Mouse (Mus musculus): ENCODE results near the gene Hyal1. TPM values are rescaled to one million over a fixed set of nuclear protein-coding genes. Genes with fewer than 3 reads are reported as not detected.

The Hyal1 gene
- polyA plus RNA-seq, 1 experiment from 2014 or later: 5.5 TPM

DNA sequence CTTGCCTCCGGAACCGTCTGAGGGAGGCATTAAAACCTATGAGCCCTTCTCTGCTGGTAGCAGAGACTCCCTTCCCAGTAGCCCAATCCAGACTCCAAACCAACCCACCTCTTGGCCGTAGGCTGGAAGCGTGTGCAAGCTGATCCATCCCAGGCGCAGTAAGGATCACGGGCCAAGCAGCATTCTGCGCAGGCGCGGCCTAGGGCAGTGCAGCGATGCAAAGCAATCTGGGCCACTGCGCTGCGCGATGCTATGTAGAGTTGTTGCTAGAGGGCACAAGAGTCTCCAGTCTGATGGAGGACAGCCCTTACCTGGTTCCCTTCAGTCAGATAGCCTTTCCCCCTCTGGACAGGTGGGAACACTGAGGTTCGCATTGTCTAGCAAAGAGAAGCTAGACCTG is 23.1 kb downstream of the Hyal1 start:
- Histone ChIP-seq H3K36me3 (peaks cover 4% of the 10 kb centered on the region; the same call in 1 of the 2 replicates), H3K27ac (ENCODE audit: poor library complexity, severe bottlenecking) (no peak overlapping the region), H3K27me3 (replicated peaks) (peaks cover 40% of the 10 kb centered on the region), H3K9ac (no peak overlapping the region), H3K9me3 (replicated peaks) (no peaks in the 10 kb centered on the region), H3K4me1 (replicated peaks) (peaks cover 40% of the 10 kb centered on the region), H3K4me2 (no peak overlapping the region), H3K4me3 (no peak overlapping the region)
- 52% methylated on average over 14 of the region's 14 CpGs for WGBS
- no peak for ATAC-seq (ENCODE audit: insufficient number of reproducible peaks, low FRiP score)

DNA sequence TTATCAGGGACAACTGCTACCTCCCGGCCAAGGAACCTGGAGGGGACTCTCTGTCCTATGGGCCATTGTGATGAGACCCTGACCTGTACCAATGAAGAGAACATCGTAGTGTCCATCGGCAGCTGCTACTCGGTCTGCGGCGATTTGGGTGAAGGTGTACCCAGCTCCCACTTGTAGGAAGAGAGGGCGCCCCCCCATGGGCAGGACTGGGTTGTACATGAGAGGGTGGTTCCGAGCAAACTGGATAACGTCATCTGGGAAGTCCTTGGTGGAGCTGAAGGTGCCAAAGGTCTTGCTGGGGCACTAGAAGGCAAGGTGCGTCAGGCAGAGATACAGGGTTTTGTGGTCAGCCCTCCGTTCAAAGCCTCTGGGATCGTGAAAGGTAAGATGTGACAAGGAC is 24.0 kb downstream of the Hyal1 start:
- WGBS: 78% methylated on average over 12 of the region's 12 CpGs
- H3K27me3 ChIP-seq (replicated peaks): peaks cover 45% of the 10 kb centered on the region

GRCm38 (mm10) chr9:107601275-107601674 is 24.5 kb downstream of the Hyal1 start:
- Histone ChIP-seq H3K9me3 (replicated peaks) (no peaks in the 10 kb centered on the region), H3K4me3 (no peak overlapping the region), H3K27me3 (replicated peaks) (peaks cover 45% of the 10 kb centered on the region), H3K4me2 (no peak overlapping the region), H3K36me3 (no peaks in the 10 kb centered on the region), H3K9ac (no peak overlapping the region), H3K27ac (ENCODE audit: poor library complexity, severe bottlenecking) (no peak overlapping the region), H3K4me1 (replicated peaks) (peaks cover 45% of the 10 kb centered on the region)
- no peak for ATAC-seq (ENCODE audit: insufficient number of reproducible peaks, low FRiP score)
- WGBS: 84% methylated on average over 11 of the region's 11 CpGs

More for the DNA sequence above, 24.0 kb downstream of the Hyal1 start:
- Histone ChIP-seq H3K4me1 (replicated peaks) (peaks cover 47% of the 10 kb centered on the region), H3K9ac (no peak overlapping the region), H3K9me3 (replicated peaks) (no peaks in the 10 kb centered on the region), H3K27ac (ENCODE audit: poor library complexity, severe bottlenecking) (no peak overlapping the region), H3K4me3 (no peak overlapping the region), H3K36me3 (0 out of 2 replicates have a peak, but pooled peaks cover 3% of the 10 kb centered on the region), H3K4me2 (no peak overlapping the region)
- no peak for ATAC-seq (ENCODE audit: insufficient number of reproducible peaks, low FRiP score)

DNA sequence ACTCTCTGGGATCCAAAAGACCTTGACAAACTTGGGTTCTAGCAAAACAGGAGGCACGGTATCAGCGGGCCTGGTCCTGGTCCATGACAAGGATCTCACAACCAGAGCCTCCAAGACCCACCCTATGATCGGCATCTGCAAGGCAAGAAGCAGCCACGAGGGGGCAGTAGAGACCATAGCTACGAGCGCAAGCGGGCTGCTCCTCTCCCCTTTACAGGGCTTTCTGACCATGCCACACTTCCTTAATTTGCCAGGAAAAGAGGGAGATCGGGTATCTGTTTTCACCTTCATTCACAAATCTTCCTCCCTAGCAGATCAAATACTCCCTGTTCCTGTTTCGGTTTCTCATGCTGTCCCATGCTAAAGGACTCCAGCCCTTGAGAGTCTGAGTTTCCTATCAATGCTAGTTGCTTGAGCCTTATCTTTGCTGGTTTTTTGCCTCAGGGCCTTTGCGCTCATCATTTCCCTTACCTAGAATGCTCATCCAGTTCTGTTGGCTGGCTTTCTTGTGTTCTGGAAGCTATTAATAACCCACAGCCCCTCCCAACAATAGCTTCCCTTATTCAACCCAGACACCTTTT is 25.4 kb downstream of the Hyal1 start:
- Histone ChIP-seq H3K4me1 (replicated peaks) (peaks cover 46% of the 10 kb centered on the region), H3K27me3 (replicated peaks) (peaks cover 45% of the 10 kb centered on the region), H3K27ac (ENCODE audit: poor library complexity, severe bottlenecking) (no peak overlapping the region), H3K4me2 (no peak overlapping the region), H3K4me3 (no peak overlapping the region), H3K9ac (no peak overlapping the region), H3K9me3 (replicated peaks) (no peaks in the 10 kb centered on the region), H3K36me3 (no peaks in the 10 kb centered on the region)
- WGBS: 6% methylated on average over 10 of the region's 10 CpGs
- ATAC-seq (ENCODE audit: insufficient number of reproducible peaks, low FRiP score): peak; percentile 64; the same call in 1 of the 2 replicates

GRCm38 (mm10) chr9:107603251-107603650 is 26.5 kb downstream of the Hyal1 start:
- no peak overlapping the region; the same call in 1 of the 2 replicates for H3K9ac ChIP-seq
- WGBS: 73% methylated on average over 6 of the region's 6 CpGs

DNA sequence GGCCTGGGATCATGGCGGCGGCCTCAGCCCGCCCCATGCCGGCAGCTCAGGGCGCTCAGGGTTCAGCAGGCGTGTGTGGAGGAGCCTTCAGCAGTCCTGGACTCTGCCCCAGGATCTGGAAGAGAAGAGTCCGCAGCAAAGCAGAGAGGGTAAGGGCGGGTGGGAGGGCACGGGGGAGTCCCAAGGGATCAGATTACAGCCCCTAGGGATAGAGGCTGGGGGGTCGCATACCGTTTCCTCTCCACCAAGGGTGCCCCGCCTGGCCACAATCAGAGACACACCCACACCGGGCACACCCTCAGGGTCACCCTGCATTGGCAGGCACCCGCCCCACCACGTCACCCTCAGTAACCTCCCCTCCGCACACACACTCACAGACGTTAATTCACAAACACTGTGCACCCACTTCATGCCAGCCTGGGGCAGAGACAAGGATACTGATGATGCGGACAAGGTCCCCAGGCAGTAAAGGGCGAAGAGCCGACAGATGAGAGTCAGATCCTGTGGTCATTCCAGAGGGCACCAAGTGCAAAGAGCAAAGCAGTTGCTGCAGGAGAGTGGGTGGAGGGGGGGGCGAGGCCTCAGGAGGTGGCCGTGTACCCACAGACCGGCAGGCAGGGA is 28.4 kb downstream of the Hyal1 start:
- Histone ChIP-seq H3K4me1 (replicated peaks) (peaks cover 66% of the 10 kb centered on the region), H3K4me2 (peak overlapping the region; percentile 33), H3K9me3 (replicated peaks) (no peaks in the 10 kb centered on the region), H3K27ac (ENCODE audit: poor library complexity, severe bottlenecking) (no peak overlapping the region; the same call in 1 of the 2 replicates), H3K36me3 (no peaks in the 10 kb centered on the region), H3K4me3 (no peak overlapping the region), H3K27me3 (replicated peaks) (peaks cover 28% of the 10 kb centered on the region), H3K9ac (no peak overlapping the region)
- ATAC-seq (ENCODE audit: insufficient number of reproducible peaks, low FRiP score): no peak
- WGBS: 36% methylated on average over 23 of the region's 23 CpGs

More at GRCm38 (mm10) chr9:107603251-107603650, 26.5 kb downstream of the Hyal1 start:
- Histone ChIP-seq H3K4me3 (no peak overlapping the region), H3K9me3 (replicated peaks) (no peaks in the 10 kb centered on the region), H3K27me3 (replicated peaks) (peaks cover 45% of the 10 kb centered on the region), H3K4me1 (replicated peaks) (peaks cover 49% of the 10 kb centered on the region), H3K4me2 (no peak overlapping the region), H3K27ac (ENCODE audit: poor library complexity, severe bottlenecking) (no peak overlapping the region), H3K36me3 (no peaks in the 10 kb centered on the region)
- ATAC-seq (ENCODE audit: insufficient number of reproducible peaks, low FRiP score): no peak

DNA sequence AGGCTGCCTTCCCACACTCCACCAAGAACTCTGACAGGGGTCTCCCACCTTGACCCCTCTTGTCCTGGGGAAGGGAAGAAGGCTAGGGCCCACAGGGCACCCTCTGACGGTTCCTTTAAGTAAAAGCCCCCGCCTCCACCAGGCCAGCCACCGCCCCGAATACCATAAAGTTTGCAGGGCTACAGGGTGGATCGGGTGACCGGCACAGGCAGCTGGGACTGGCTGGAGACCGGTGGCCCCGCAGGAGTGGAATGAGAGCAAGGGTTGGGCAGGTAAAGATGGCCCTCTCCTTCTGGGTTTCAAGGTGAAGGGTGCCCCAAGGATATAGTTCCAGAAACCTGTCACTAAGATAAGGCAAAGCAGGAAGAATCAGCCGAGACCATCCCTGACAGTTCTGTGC is 29.9 kb downstream of the Hyal1 start:
- Histone ChIP-seq H3K27ac (ENCODE audit: poor library complexity, severe bottlenecking) (peak overlapping the region; percentile 22; the same call in 1 of the 2 replicates), H3K4me1 (replicated peaks) (peaks cover 77% of the 10 kb centered on the region), H3K4me3 (peak overlapping the region; percentile 29), H3K4me2 (peak overlapping the region; percentile 62), H3K9ac (peak overlapping the region; percentile 63), H3K9me3 (replicated peaks) (no peaks in the 10 kb centered on the region), H3K27me3 (replicated peaks) (peaks cover 14% of the 10 kb centered on the region), H3K36me3 (no peaks in the 10 kb centered on the region)
- no peak for ATAC-seq (ENCODE audit: insufficient number of reproducible peaks, low FRiP score)
- WGBS: 15% methylated on average over 9 of the region's 9 CpGs

GRCm38 (mm10) chr9:107607036-107607435 is 30.3 kb downstream of the Hyal1 start:
- Histone ChIP-seq H3K9me3 (replicated peaks) (no peaks in the 10 kb centered on the region), H3K4me3 (peak overlapping the region; percentile 29), H3K4me2 (peak overlapping the region; percentile 62), H3K4me1 (replicated peaks) (peaks cover 82% of the 10 kb centered on the region), H3K27ac (ENCODE audit: poor library complexity, severe bottlenecking) (peak overlapping the region; percentile 49; the same call in 1 of the 2 replicates), H3K36me3 (no peaks in the 10 kb centered on the region), H3K9ac (peak overlapping the region; percentile 63), H3K27me3 (replicated peaks) (peaks cover 11% of the 10 kb centered on the region; the same call in 1 of the 2 replicates)
- ATAC-seq (ENCODE audit: insufficient number of reproducible peaks, low FRiP score): no peak
- 71% methylated on average over 2 of the region's 2 CpGs for WGBS

GRCm38 (mm10) chr9:107607653-107608245 is 31.0 kb downstream of the Hyal1 start:
- Histone ChIP-seq H3K4me2 (peak overlapping the region; percentile 62), H3K36me3 (no peaks in the 10 kb centered on the region), H3K4me3 (no peak overlapping the region), H3K9me3 (replicated peaks) (no peaks in the 10 kb centered on the region), H3K27me3 (replicated peaks) (peaks cover 11% of the 10 kb centered on the region; the same call in 1 of the 2 replicates), H3K27ac (ENCODE audit: poor library complexity, severe bottlenecking) (peak overlapping the region; percentile 49), H3K4me1 (replicated peaks) (peaks cover 82% of the 10 kb centered on the region), H3K9ac (peak overlapping the region; percentile 63)
- WGBS: 32% methylated on average over 9 of the region's 9 CpGs
- ATAC-seq (ENCODE audit: insufficient number of reproducible peaks, low FRiP score): no peak

GRCm38 (mm10) chr9:107608741-107609432 is 32.2 kb downstream of the Hyal1 start, which contains the start of gene Sema3b:
TSS of gene Sema3b (minus strand) at chr9:107609229.
- no peak within 1 kb of the TSS for H3K4me3 ChIP-seq
- H3K4me2 ChIP-seq: peak within 1 kb of the TSS; percentile 62
- WGBS: 43% methylated on average over 12 of the region's 12 CpGs

More at GRCm38 (mm10) chr9:107608741-107609432, 32.2 kb downstream of the Hyal1 start, which contains the start of gene Sema3b:
- peaks cover 10% of the 10 kb centered on the region; the same call in 1 of the 2 replicates for H3K27me3 ChIP-seq (replicated peaks)
- peaks cover 3% of the 10 kb centered on the region for H3K36me3 ChIP-seq
- H3K4me1 ChIP-seq (replicated peaks): peaks cover 82% of the 10 kb centered on the region
- H3K9ac ChIP-seq: peak within 1 kb of the TSS; percentile 63
- H3K9me3 ChIP-seq (replicated peaks): no peaks in the 10 kb centered on the region
- peak within 1 kb of the TSS; percentile 49 for H3K27ac ChIP-seq (ENCODE audit: poor library complexity, severe bottlenecking)
- no peak for ATAC-seq (ENCODE audit: insufficient number of reproducible peaks, low FRiP score)

Measured in heart, embryonic 12.5 days (tissue).